Mouse (Mus musculus): ENCODE data around the gene Grin2d.
A peak's percentile ranks its signal among the peaks of the same experiment; 100 is the strongest.

DNA sequence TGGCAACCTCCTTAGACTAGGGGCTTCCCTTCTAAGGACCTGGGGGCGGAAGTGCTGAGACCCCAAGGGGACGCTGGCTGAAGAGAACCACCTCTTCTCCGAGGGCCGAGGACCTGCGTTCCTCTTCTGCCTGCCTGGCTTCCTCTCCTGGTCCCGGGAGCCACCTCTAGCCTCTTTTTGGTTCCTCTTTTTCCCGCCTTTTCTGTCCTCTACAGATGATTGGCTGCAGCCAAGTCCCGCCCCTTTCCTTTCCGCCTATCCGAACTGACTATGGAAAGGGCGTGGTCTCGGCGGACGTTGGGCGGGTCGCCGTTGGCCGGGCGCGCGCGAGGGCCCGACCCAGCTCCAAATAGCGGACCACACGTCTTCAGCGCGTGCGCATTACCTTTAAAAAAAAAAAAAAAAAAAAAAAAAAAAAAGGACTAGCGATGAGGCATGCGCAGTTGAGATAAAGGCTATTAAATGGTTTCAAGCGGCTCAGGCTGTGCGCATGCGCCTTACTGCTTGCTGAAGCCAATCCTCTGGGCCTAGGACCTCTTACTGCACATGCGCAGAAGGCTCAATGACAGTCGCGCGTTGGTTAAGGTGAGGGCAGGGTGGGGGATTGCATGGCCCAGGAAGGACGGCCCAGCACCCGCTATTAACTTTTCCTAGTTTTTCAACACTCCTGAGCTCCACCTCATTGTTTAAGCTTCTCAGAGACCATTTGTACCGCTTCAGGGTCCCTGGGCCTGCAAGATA lies 18.5 kb upstream of the Grin2d start, which contains the start of the genes Syngr4 and Tmem143:
- no peak for TF ChIP-seq CTCF (IDR thresholded peaks at IDR 0.05; ENCODE audit: borderline replicate concordance, insufficient read depth, low read length)
- peak; percentile 94 for TF ChIP-seq POLR2A (IDR thresholded peaks at IDR 0.05; ENCODE audit: low read depth, low read length)
